Mouse (Mus musculus) ES-Bruce4 (cell line): ENCODE measurements at regions not wholly inside any gene's neighbourhood (a gene's known extent, or its start where the extent isn't known, plus 50 kb on each side); places are given as distances from the start of the nearest gene placed in this dataset.

Experiments used
- CTCF ChIP-seq: IDR thresholded peaks from one replicate; pipeline ENCODE4 v1.8.1; 2011; ENCODE audit warnings: low read depth, low read length
- POLR2A ChIP-seq: IDR thresholded peaks from one replicate; pipeline ENCODE4 v1.8.1; 2011; ENCODE audit warnings: low read length; ENCODE audit not compliant: insufficient read depth

DNA sequence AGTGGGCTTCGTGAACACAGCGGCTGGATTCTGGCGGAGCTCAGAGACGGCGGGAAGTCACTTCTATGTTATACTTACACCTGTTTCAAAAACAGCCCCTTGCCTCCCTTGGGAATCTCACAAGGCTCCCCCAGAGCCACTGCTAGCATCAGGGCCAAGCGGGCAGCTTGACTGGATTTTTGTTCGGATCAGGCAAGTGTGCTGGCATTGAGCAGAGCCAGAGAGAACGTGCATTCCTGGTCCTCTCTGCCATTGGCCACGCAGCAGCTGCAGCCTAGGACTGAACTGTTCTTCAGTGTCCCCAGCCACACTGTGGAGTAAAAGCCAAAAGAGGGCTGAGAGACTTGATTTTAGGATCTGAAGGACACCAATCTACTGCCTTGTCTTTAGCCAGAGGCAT is 195.6 kb upstream of the Lyplal1 start:
- no peak for TF ChIP-seq CTCF
- TF ChIP-seq POLR2A = no peak
